Comparison of ENCODE assay signal across 11 mouse cellular contexts in the genomic region with DNA sequence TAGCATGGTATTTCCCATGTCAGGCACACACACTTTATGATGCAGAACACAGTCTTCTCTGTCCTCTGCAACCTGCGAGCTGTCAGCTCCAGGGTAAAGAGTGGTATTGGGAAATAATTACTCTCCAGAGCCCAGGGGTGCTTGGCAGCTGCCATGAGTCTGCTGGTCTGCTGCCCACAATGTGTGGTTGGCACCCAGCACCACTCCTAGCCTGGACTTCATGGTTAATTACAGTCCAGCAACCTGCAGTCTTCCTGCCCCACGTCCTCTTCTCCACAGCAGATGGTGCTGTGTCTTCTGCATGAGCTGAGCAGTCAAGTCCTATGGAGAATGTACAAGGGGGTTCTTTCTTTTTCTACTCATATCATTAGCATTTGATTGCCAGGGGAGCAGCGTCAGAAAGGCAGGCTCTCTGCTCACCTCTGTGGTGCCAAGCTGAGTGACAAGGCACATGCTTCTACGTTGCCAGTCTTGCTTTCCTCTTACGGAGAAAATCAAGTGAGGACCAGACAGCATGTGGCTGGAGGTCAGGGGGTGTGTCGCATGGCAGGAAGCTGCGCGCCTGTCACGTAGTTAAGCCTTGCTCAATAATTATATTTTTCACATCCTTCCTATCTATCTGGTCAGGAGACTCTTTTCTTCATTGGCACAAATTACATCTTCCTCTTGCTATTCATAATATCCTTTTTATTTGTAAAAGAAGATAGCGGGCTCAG.
DNase-seq lines count a peak whose midpoint lies in the region; ATAC-seq and TF ChIP-seq lines count a peak whose summit lies in the region.
"Had no signal": no experiment of that assay in that cellular context is flagged by ENCODE, and none has a peak within 500 bp of the region (broad histone marks: within the 10 kb centered on the region; RNA-seq: fewer than 3 reads in every experiment).

No protein-coding gene starts in this region.

- no peak overlapping the region for H3K9ac ChIP-seq in neural tube, embryonic 14.5 days (replicated peaks; ENCODE audit: low read depth, low read length)
- H3K9ac ChIP-seq in neural tube, embryonic 15.5 days (replicated peaks): no peak overlapping the region
- H3K9ac ChIP-seq in forebrain, embryonic 16.5 days (replicated peaks; ENCODE audit: low read depth, low read length): no peak overlapping the region
- H3K9ac ChIP-seq: lung, embryonic 15.5 days had no signal

- 67% methylated on average over 10 of the region's 10 CpGs for WGBS in neural tube, embryonic 14.5 days
- WGBS in neural tube, embryonic 15.5 days: 66% methylated on average over 10 of the region's 10 CpGs
- 51% methylated on average over 10 of the region's 10 CpGs for WGBS in forebrain, embryonic 16.5 days
- 77% methylated on average over 10 of the region's 10 CpGs for WGBS in embryonic facial prominence, embryonic 10.5 days

- ATAC-seq in neural tube, embryonic 14.5 days (ENCODE audit: low read depth): peak; percentile 51; the same call in 1 of the 2 replicates
- ATAC-seq in neural tube, embryonic 15.5 days (ENCODE audit: low FRiP score): no peak
- peak; percentile 71 for ATAC-seq in forebrain, embryonic 16.5 days
- no peak for ATAC-seq in erythroblast, adult 5-6 weeks (replicated peaks; ENCODE audit: low FRiP score, poor library complexity, severe bottlenecking)

- TF ChIP-seq CTCF in gastrocnemius, adult 2 months (IDR thresholded peaks at IDR 0.05): peak; percentile 20; the same call in 1 of the 2 replicates

- DNase-seq in gastrocnemius, adult 2 months: peak; percentile 44
- no peak for DNase-seq in gastrocnemius, postnatal 4 days (ENCODE audit: low spot score in 2 of 2)
- DNase-seq in embryonic facial prominence, embryonic 10.5 days (ENCODE audit: low spot score): no peak
- no peak for DNase-seq in testis, postnatal 10 days (ENCODE audit: low spot score)
- DNase-seq: thymus, postnatal 25 days had no signal

- no peak overlapping the region for H3K4me3 ChIP-seq in gastrocnemius, adult 2 months
- H3K4me3 ChIP-seq in neural tube, embryonic 14.5 days (ENCODE audit: low read depth, low read length): no peak overlapping the region
- H3K4me3 ChIP-seq in neural tube, embryonic 15.5 days (replicated peaks): no peak overlapping the region
- H3K4me3 ChIP-seq in forebrain, embryonic 16.5 days (replicated peaks; ENCODE audit: low read length): no peak overlapping the region
- H3K4me3 ChIP-seq in embryonic facial prominence, embryonic 10.5 days: no peak overlapping the region
- H3K4me3 ChIP-seq: lung, embryonic 15.5 days had no signal

- H3K27ac ChIP-seq in gastrocnemius, adult 2 months: no peak overlapping the region
- H3K27ac ChIP-seq in neural tube, embryonic 14.5 days (ENCODE audit: low read depth, low read length): no peak overlapping the region
- H3K27ac ChIP-seq in neural tube, embryonic 15.5 days (replicated peaks): no peak overlapping the region
- no peak overlapping the region for H3K27ac ChIP-seq in forebrain, embryonic 16.5 days (ENCODE audit: low read length)
- H3K27ac ChIP-seq in embryonic facial prominence, embryonic 10.5 days (replicated peaks): no peak overlapping the region
- H3K27ac ChIP-seq: lung, embryonic 15.5 days had no signal

- intact Hi-C loops in gastrocnemius, adult 2 months (cut with DNase I): no loop called here

- no peak overlapping the region for H3K4me2 ChIP-seq in neural tube, embryonic 14.5 days (ENCODE audit: low read depth, low read length)
- no peak overlapping the region for H3K4me2 ChIP-seq in neural tube, embryonic 15.5 days
- H3K4me2 ChIP-seq in forebrain, embryonic 16.5 days (ENCODE audit: low read length): no peak overlapping the region
- H3K4me2 ChIP-seq: lung, embryonic 15.5 days had no signal

- no peaks in the 10 kb centered on the region for H3K9me3 ChIP-seq in neural tube, embryonic 14.5 days (ENCODE audit: control insufficient read depth, low read length)
- no peaks in the 10 kb centered on the region for H3K9me3 ChIP-seq in neural tube, embryonic 15.5 days (replicated peaks)
- no peaks in the 10 kb centered on the region for H3K9me3 ChIP-seq in forebrain, embryonic 16.5 days (ENCODE audit: control insufficient read depth, low read length)
- H3K9me3 ChIP-seq in embryonic facial prominence, embryonic 10.5 days: no peaks in the 10 kb centered on the region
- H3K9me3 ChIP-seq: lung, embryonic 15.5 days had no signal

- H3K27me3 ChIP-seq in neural tube, embryonic 14.5 days (ENCODE audit: control insufficient read depth, insufficient read depth, low read length): no peaks in the 10 kb centered on the region
- H3K27me3 ChIP-seq in neural tube, embryonic 15.5 days (replicated peaks): no peaks in the 10 kb centered on the region
- H3K27me3 ChIP-seq in forebrain, embryonic 16.5 days (replicated peaks; ENCODE audit: control insufficient read depth, insufficient read depth, low read length): no peaks in the 10 kb centered on the region
- H3K27me3 ChIP-seq in embryonic facial prominence, embryonic 10.5 days (replicated peaks; ENCODE audit: low read depth, poor library complexity, severe bottlenecking): no peaks in the 10 kb centered on the region
- H3K27me3 ChIP-seq: CH12.LX; lung, embryonic 15.5 days had no signal

- no peaks in the 10 kb centered on the region for H3K36me3 ChIP-seq in neural tube, embryonic 14.5 days (ENCODE audit: control insufficient read depth, insufficient read depth, low read length)
- H3K36me3 ChIP-seq in neural tube, embryonic 15.5 days: no peaks in the 10 kb centered on the region
- no peaks in the 10 kb centered on the region for H3K36me3 ChIP-seq in forebrain, embryonic 16.5 days (ENCODE audit: control insufficient read depth, insufficient read depth)
- H3K36me3 ChIP-seq in embryonic facial prominence, embryonic 10.5 days (replicated peaks): no peaks in the 10 kb centered on the region
- H3K36me3 ChIP-seq: lung, embryonic 15.5 days had no signal

- no peaks in the 10 kb centered on the region for H3K4me1 ChIP-seq in neural tube, embryonic 14.5 days (ENCODE audit: control insufficient read depth, insufficient read depth, low read length)
- peaks cover 5% of the 10 kb centered on the region; the same call in 1 of the 2 replicates for H3K4me1 ChIP-seq in neural tube, embryonic 15.5 days
- H3K4me1 ChIP-seq in forebrain, embryonic 16.5 days (replicated peaks; ENCODE audit: control insufficient read depth, insufficient read depth, low read length): peaks cover 10% of the 10 kb centered on the region
- no peaks in the 10 kb centered on the region for H3K4me1 ChIP-seq in embryonic facial prominence, embryonic 10.5 days
- H3K4me1 ChIP-seq: lung, embryonic 15.5 days had no signal

Comparison
In these comparisons a context has a peak if more than half of its experiments do, and no peak if none do; other contexts are left out.
1. ATAC-seq: peak in neural tube, embryonic 14.5 days (single experiment) and forebrain, embryonic 16.5 days (single experiment); none in neural tube, embryonic 15.5 days (single experiment) and erythroblast, adult 5-6 weeks (single experiment).